In genomic region chr3:146851966-146852891, GRCm38 (mm10) we compare ENCODE assay signal across 8 mouse cellular contexts. TPM values are rescaled to one million over a fixed set of nuclear protein-coding genes. Genes with fewer than 3 reads are reported as not detected.
DNase-seq lines count a peak whose midpoint lies in the region; ATAC-seq and TF ChIP-seq lines count a peak whose summit lies in the region.

Gene Ttll7 (plus strand): TSS chr3:146852367.

- TF ChIP-seq CTCF in heart, postnatal 0 days (IDR thresholded peaks at IDR 0.05; ENCODE audit: low read depth) = no peak

- ATAC-seq in forebrain, embryonic 14.5 days = peak; percentile 99
- peak; percentile 93 for ATAC-seq in heart, postnatal 0 days (ENCODE audit: insufficient read depth, low read depth)
- ATAC-seq in liver, embryonic 11.5 days (replicated peaks; ENCODE audit: low FRiP score) = peak; percentile 85

- peak within 1 kb of the TSS; percentile 51 for H3K9ac ChIP-seq in ES-E14 (ENCODE audit: insufficient read depth, low read depth, low read length, poor library complexity, severe bottlenecking)
- H3K9ac ChIP-seq in forebrain, embryonic 14.5 days (ENCODE audit: low read length) = peak within 1 kb of the TSS; percentile 85
- peak within 1 kb of the TSS; percentile 65 for H3K9ac ChIP-seq in heart, postnatal 0 days (replicated peaks; ENCODE audit: low read depth, low read length)
- peak within 1 kb of the TSS; percentile 54 for H3K9ac ChIP-seq in liver, embryonic 11.5 days (ENCODE audit: low read depth, low read length)

- no peak within 1 kb of the TSS for H3K27ac ChIP-seq in ES-E14 (ENCODE audit: insufficient read depth, low read depth, low read length, poor library complexity, severe bottlenecking)
- H3K27ac ChIP-seq in forebrain, embryonic 14.5 days (ENCODE audit: low read depth, low read length) = peak within 1 kb of the TSS; percentile 73
- H3K27ac ChIP-seq in heart, postnatal 0 days (ENCODE audit: low read depth) = no peak within 1 kb of the TSS
- no peak within 1 kb of the TSS for H3K27ac ChIP-seq in liver, embryonic 11.5 days (ENCODE audit: low read depth, low read length)

- H3K36me3 ChIP-seq in ES-E14 (ENCODE audit: control insufficient read depth, insufficient read depth, low read length, poor library complexity, severe bottlenecking) = no peaks in the 10 kb centered on the region
- no peaks in the 10 kb centered on the region for H3K36me3 ChIP-seq in forebrain, embryonic 14.5 days (ENCODE audit: control insufficient read depth, insufficient read depth, low read length)
- no peaks in the 10 kb centered on the region for H3K36me3 ChIP-seq in heart, postnatal 0 days (replicated peaks; ENCODE audit: control insufficient read depth, insufficient read depth, low read length)
- H3K36me3 ChIP-seq in liver, embryonic 11.5 days (ENCODE audit: control insufficient read depth, insufficient read depth, low read length) = no peaks in the 10 kb centered on the region

- peak; percentile 71 for DNase-seq in ES-E14 (ENCODE audit: low read depth, low spot score)
- peak; percentile 81 to 86 for DNase-seq in cerebellum, adult 18-20 months
- peak; percentile 89 for DNase-seq in forebrain, embryonic 14.5 days (ENCODE audit: low spot score)
- DNase-seq in heart, postnatal 0 days (ENCODE audit: low spot score) = peak; percentile 69
- peak; percentile 75 to 85 for DNase-seq in kidney, postnatal 25 days
- DNase-seq in liver, embryonic 11.5 days (ENCODE audit: low spot score) = peak; percentile 80
- peak; percentile 87 for DNase-seq in neural tube, embryonic 10.5 days (ENCODE audit: extremely low spot score, low spot score)
- peak; percentile 81 for DNase-seq in testis, postnatal 10 days (ENCODE audit: low spot score)

- H3K4me1 ChIP-seq in ES-E14 (ENCODE audit: control insufficient read depth in 2 of 2, insufficient read depth in 2 of 2, low read length in 2 of 2, poor library complexity in 1 of 2) = no peaks in the 10 kb centered on the region
- H3K4me1 ChIP-seq in forebrain, embryonic 14.5 days (ENCODE audit: control insufficient read depth, insufficient read depth, low read length) = 0 out of 2 replicates have a peak, but pooled peaks cover 3% of the 10 kb centered on the region
- no peaks in the 10 kb centered on the region for H3K4me1 ChIP-seq in heart, postnatal 0 days (ENCODE audit: control insufficient read depth, insufficient read depth)
- H3K4me1 ChIP-seq in liver, embryonic 11.5 days (replicated peaks; ENCODE audit: control insufficient read depth, insufficient read depth, low read length) = 0 out of 2 replicates have a peak, but pooled peaks cover 3% of the 10 kb centered on the region

- no peaks in the 10 kb centered on the region for H3K27me3 ChIP-seq in forebrain, embryonic 14.5 days (replicated peaks; ENCODE audit: control insufficient read depth, insufficient read depth, low read length)
- H3K27me3 ChIP-seq in heart, postnatal 0 days (ENCODE audit: control insufficient read depth, insufficient read depth, low read length) = no peaks in the 10 kb centered on the region
- H3K27me3 ChIP-seq in liver, embryonic 11.5 days (replicated peaks; ENCODE audit: control insufficient read depth, insufficient read depth, low read length) = peaks cover 8% of the 10 kb centered on the region; the same call in 1 of the 2 replicates

- peak within 1 kb of the TSS; percentile 56 to 72 for H3K4me3 ChIP-seq in ES-E14 (ENCODE audit: insufficient read depth in 1 of 2, low read depth in 1 of 2, low read length in 2 of 2, poor library complexity in 1 of 2, severe bottlenecking in 1 of 2)
- peak within 1 kb of the TSS; percentile 60 for H3K4me3 ChIP-seq in forebrain, embryonic 14.5 days (ENCODE audit: low read depth, low read length)
- H3K4me3 ChIP-seq in heart, postnatal 0 days (ENCODE audit: low read depth, low read length) = peak within 1 kb of the TSS; percentile 67
- H3K4me3 ChIP-seq in liver, embryonic 11.5 days (ENCODE audit: low read depth, low read length) = peak within 1 kb of the TSS; percentile 56

- under 1% methylated on average over 35 of the region's 36 CpGs for WGBS in forebrain, embryonic 14.5 days
- under 1% methylated on average over 27 of the region's 36 CpGs for WGBS in heart, postnatal 0 days
- 3% methylated on average over 36 of the region's 36 CpGs for WGBS in liver, embryonic 11.5 days

- in situ Hi-C loops in ES-E14 (cut with MboI; ENCODE audit: low sequenced_read_pairs in 2 of 2, unreplicated experiment in 2 of 2) = no loop called here

- peak within 1 kb of the TSS; percentile 75 for H3K4me2 ChIP-seq in forebrain, embryonic 14.5 days (ENCODE audit: low read length)
- H3K4me2 ChIP-seq in heart, postnatal 0 days (ENCODE audit: low read depth, low read length) = peak within 1 kb of the TSS; percentile 90
- peak within 1 kb of the TSS; percentile 76 for H3K4me2 ChIP-seq in liver, embryonic 11.5 days

- TF ChIP-seq EP300 in heart, postnatal 0 days (IDR thresholded peaks at IDR 0.05; ENCODE audit: low read depth) = no peak

- H3K9me3 ChIP-seq in ES-E14 (ENCODE audit: control insufficient read depth, insufficient read depth, low read depth, low read length) = no peaks in the 10 kb centered on the region
- no peaks in the 10 kb centered on the region for H3K9me3 ChIP-seq in forebrain, embryonic 14.5 days (replicated peaks; ENCODE audit: control insufficient read depth, low read length)
- no peaks in the 10 kb centered on the region for H3K9me3 ChIP-seq in heart, postnatal 0 days (replicated peaks; ENCODE audit: control insufficient read depth, low read length)
- H3K9me3 ChIP-seq in liver, embryonic 11.5 days (ENCODE audit: control insufficient read depth, low read length) = no peaks in the 10 kb centered on the region

TF ChIP-seq in ES-E14, 5 proteins besides CTCF, POLR2A, EP300 and RAD21:
- TF ChIP-seq HCFC1 (IDR thresholded peaks at IDR 0.05; ENCODE audit: borderline replicate concordance, insufficient read depth, low read length) = 0 out of 2 replicates have a peak, but pooled peaks have one; percentile 8
- no peak for TF ChIP-seq MAFK (IDR thresholded peaks at IDR 0.05; ENCODE audit: insufficient read depth, low read depth, low read length)
- no peak for TF ChIP-seq ZC3H11A (IDR thresholded peaks at IDR 0.05; ENCODE audit: borderline replicate concordance, low read depth, low read length)

RNA-seq across cellular contexts. Expression of gene Ttll7, which starts in this region (rescaled TPM):
- 0.94 and 1.0 TPM in 2 replicates for total RNA-seq in ES-E14 (2012; rRNA removed)
- 6.5 and 7.2 TPM in 2 replicates for polyA plus RNA-seq in forebrain, embryonic 14.5 days (2014; fragmentation: Nextera tagmentation; extraction: Ambion mirVana)
- total RNA-seq in heart, postnatal 0 days (2014; rRNA removed; ENCODE audit: low replicate concordance) = 6.6 and 6.7 TPM in 2 replicates
- 1.2 and 1.5 TPM in 2 replicates for polyA plus RNA-seq in heart, postnatal 0 days (2015; fragmentation: Nextera tagmentation; extraction: Ambion mirVana)
- 0.99 and 1.0 TPM in 2 replicates for polyA plus RNA-seq in liver, embryonic 11.5 days (2014; fragmentation: Nextera tagmentation; extraction: Ambion mirVana)
